Comparison of ENCODE assay signal across 8 mouse cellular contexts in genomic region chr5:64155861-64156550, GRCm38 (mm10). TPM values are rescaled to one million over a fixed set of nuclear protein-coding genes. Genes with fewer than 3 reads are reported as not detected.
DNase-seq lines count a peak whose midpoint lies in the region; ATAC-seq lines count a peak whose summit lies in the region.

Tbc1d1 (plus strand) TSS chr5:64156305.

- H3K36me3 ChIP-seq in hindbrain, embryonic 16.5 days (ENCODE audit: control insufficient read depth, insufficient read depth, low read length), result no peaks in the 10 kb centered on the region

- no peak within 1 kb of the TSS for H3K9ac ChIP-seq in hindbrain, embryonic 16.5 days (ENCODE audit: low read depth, low read length)

- H3K27me3 ChIP-seq in hindbrain, embryonic 16.5 days (replicated peaks; ENCODE audit: control insufficient read depth, insufficient read depth, low read length), result peaks cover 6% of the 10 kb centered on the region

- H3K4me3 ChIP-seq in hindbrain, embryonic 16.5 days (ENCODE audit: low read length), result no peak within 1 kb of the TSS

- 50% methylated on average over 11 of the region's 11 CpGs for WGBS in hindbrain, embryonic 16.5 days

- peaks cover 11% of the 10 kb centered on the region for H3K4me1 ChIP-seq in hindbrain, embryonic 16.5 days (ENCODE audit: control insufficient read depth, insufficient read depth, low read depth, low read length)

- 0 out of 2 replicates have a peak within 1 kb of the TSS, but pooled peaks have one; percentile 44 for H3K27ac ChIP-seq in hindbrain, embryonic 16.5 days (ENCODE audit: low read depth, low read length)

- H3K9me3 ChIP-seq in hindbrain, embryonic 16.5 days (ENCODE audit: control insufficient read depth, low read length), result no peaks in the 10 kb centered on the region

- peak; percentile 93 for DNase-seq in MEL-GATA-1-ER (ENCODE audit: extremely low read depth, low read depth)
- peak; percentile 48 for DNase-seq in brain, adult 2 months (ENCODE audit: low read depth, low spot score)
- peak; percentile 14 for DNase-seq in gastrocnemius, postnatal 10 days
- DNase-seq in left cerebral cortex, postnatal 10 days (ENCODE audit: extremely low spot score in 1 of 2, low spot score in 2 of 2), result peak in 1 of 2 experiments; percentile 72
- peak; percentile 74 to 80 for DNase-seq in spleen, postnatal 36 days (ENCODE audit: low spot score in 2 of 2)

- H3K4me2 ChIP-seq in hindbrain, embryonic 16.5 days (ENCODE audit: low read length), result 0 out of 2 replicates have a peak within 1 kb of the TSS, but pooled peaks have one; percentile 21

- intact Hi-C loops in left cerebral cortex, postnatal 10 days (cut with DNase I), result no loop called here

- no peak for ATAC-seq in hindbrain, embryonic 16.5 days
- peak; percentile 34 for ATAC-seq in megakaryocyte, adult 5-6 weeks (ENCODE audit: poor library complexity, severe bottlenecking)
- no peak for ATAC-seq in cerebellum, adult (ENCODE audit: insufficient number of reproducible peaks, low FRiP score, low TSS enrichment)

RNA-seq across cellular contexts. Expression of gene Tbc1d1, which starts in this region (rescaled TPM):
- total RNA-seq in gastrocnemius, postnatal 10 days (2021), result 10 to 100 TPM; 35.5 to 36.8 TPM
- 10.9 and 12.3 TPM in 2 replicates for polyA plus RNA-seq in hindbrain, embryonic 16.5 days (2015; fragmentation: Nextera tagmentation; extraction: Ambion mirVana)
- total RNA-seq in left cerebral cortex, postnatal 10 days (2021), result 10 to 100 TPM; 14.0 to 15.4 TPM
- total RNA-seq in megakaryocyte, adult 5-6 weeks (2015), result 37.1 and 37.3 TPM in 2 replicates
- total RNA-seq in megakaryocyte, adult 5-6 weeks (2017), result 54.6 and 55.6 TPM in 2 replicates
